Mouse (Mus musculus): ENCODE data around the gene Hist1h1c. TPM values are rescaled to one million over a fixed set of nuclear protein-coding genes. Genes with fewer than 3 reads are reported as not detected.
A peak's percentile ranks its signal among the peaks of the same experiment; 100 is the strongest.
"Not testable (repeated sequence)": the region's sequence is repeated elsewhere in the genome, so short reads cannot be mapped to it uniquely, and the experiment has no call there.

The Hist1h1c gene
- total and polyA plus RNA-seq, 3 experiments: 55.5 to 185 (median 147) TPM

- Histone ChIP-seq H3K9ac (ENCODE audit: low read depth, low read length) (no peak overlapping the region), H3K36me3 (ENCODE audit: control insufficient read depth, insufficient read depth, low read length) (no peaks in the 10 kb centered on the region), H3K27ac (no peak overlapping the region), H3K4me3 (no peak overlapping the region), H3K27me3 (ENCODE audit: control insufficient read depth, insufficient read depth, low read length) (no peaks in the 10 kb centered on the region), H3K4me1 (ENCODE audit: control insufficient read depth, insufficient read depth, low read length) (peaks cover 1% of the 10 kb centered on the region; the same call in 1 of the 2 replicates), H3K79me2 (replicated peaks; ENCODE audit: control insufficient read depth, insufficient read depth, low read length) (no peaks in the 10 kb centered on the region)
- DNase-seq: no peak
- TF ChIP-seq CTCF (IDR thresholded peaks at IDR 0.05): no peak
- no peak for TF ChIP-seq POLR2A (IDR thresholded peaks at IDR 0.05; ENCODE audit: insufficient read depth, low read depth, low read length)
- TF ChIP-seq EP300 (IDR thresholded peaks at IDR 0.05; ENCODE audit: insufficient read depth, low read depth, low read length): no peak
- intact Hi-C loops (cut with DNase I): loop anchor here (10.0 kb wide), 1 partner anchor 404 kb away; the partner anchor contains the start of gene Zfp322a
- WGBS: 29% methylated on average over 5 of the region's 5 CpGs
Observed at GRCm38 (mm10) chr13:23768834-23769397, 30.3 kb downstream of the Hist1h1c start.

- intact Hi-C loops (cut with DNase I): loop anchor here (10.0 kb wide), 1 partner anchor 405 kb away; the partner anchor contains the start of gene Zfp322a
- H3K27ac ChIP-seq; H3K27me3 ChIP-seq (ENCODE audit: control insufficient read depth, insufficient read depth, low read length); H3K36me3 ChIP-seq (ENCODE audit: control insufficient read depth, insufficient read depth, low read length); H3K79me2 ChIP-seq (replicated peaks; ENCODE audit: control insufficient read depth, insufficient read depth, low read length); H3K4me1 ChIP-seq (ENCODE audit: control insufficient read depth, insufficient read depth, low read length); H3K9ac ChIP-seq (ENCODE audit: low read depth, low read length); H3K4me3 ChIP-seq; DNase-seq: not testable (repeated sequence)
- WGBS: 93% methylated on average over 2 of the region's 2 CpGs
Observed at GRCm38 (mm10) chr13:23769613-23770012, 31.0 kb downstream of the Hist1h1c start, which contains the start of gene Trim38. Gene Trim38 (plus strand): TSS chr13:23769913.

GRCm38 (mm10) chr13:23772561-23773313, 34.1 kb downstream of the Hist1h1c start:
- DNase-seq: peak; percentile 24 to 37
- Histone ChIP-seq H3K79me2 (replicated peaks; ENCODE audit: control insufficient read depth, insufficient read depth, low read length) (no peaks in the 10 kb centered on the region), H3K4me1 (ENCODE audit: control insufficient read depth, insufficient read depth, low read length) (peaks cover 1% of the 10 kb centered on the region; the same call in 1 of the 2 replicates), H3K27ac (no peak overlapping the region), H3K4me3 (no peak overlapping the region), H3K9ac (ENCODE audit: low read depth, low read length) (no peak overlapping the region), H3K27me3 (ENCODE audit: control insufficient read depth, insufficient read depth, low read length) (no peaks in the 10 kb centered on the region), H3K36me3 (ENCODE audit: control insufficient read depth, insufficient read depth, low read length) (no peaks in the 10 kb centered on the region)
- 13% methylated on average over 21 of the region's 21 CpGs for WGBS
- intact Hi-C loops (cut with DNase I): no loop called here
- TF ChIP-seq POLR2A (IDR thresholded peaks at IDR 0.05; ENCODE audit: insufficient read depth, low read depth, low read length): no peak
- TF ChIP-seq CTCF (IDR thresholded peaks at IDR 0.05): no peak
- TF ChIP-seq EP300 (IDR thresholded peaks at IDR 0.05; ENCODE audit: insufficient read depth, low read depth, low read length): no peak

- Histone ChIP-seq H3K27me3 (ENCODE audit: control insufficient read depth, insufficient read depth, low read length) (no peaks in the 10 kb centered on the region), H3K4me1 (ENCODE audit: control insufficient read depth, insufficient read depth, low read length) (no peaks in the 10 kb centered on the region), H3K79me2 (replicated peaks; ENCODE audit: control insufficient read depth, insufficient read depth, low read length) (no peaks in the 10 kb centered on the region), H3K27ac (no peak overlapping the region), H3K36me3 (ENCODE audit: control insufficient read depth, insufficient read depth, low read length) (no peaks in the 10 kb centered on the region), H3K4me3 (no peak overlapping the region), H3K9ac (ENCODE audit: low read depth, low read length) (no peak overlapping the region)
- TF ChIP-seq CTCF (IDR thresholded peaks at IDR 0.05) (no peak), POLR2A (IDR thresholded peaks at IDR 0.05; ENCODE audit: insufficient read depth, low read depth, low read length) (no peak), EP300 (IDR thresholded peaks at IDR 0.05; ENCODE audit: insufficient read depth, low read depth, low read length) (no peak)
- intact Hi-C loops (cut with DNase I): no loop called here
- WGBS: 90% methylated on average over 7 of the region's 7 CpGs
- no peak for DNase-seq
Observed at GRCm38 (mm10) chr13:23778339-23778738, 39.7 kb downstream of the Hist1h1c start.

- Histone ChIP-seq H3K27ac (no peak overlapping the region), H3K4me1 (ENCODE audit: control insufficient read depth, insufficient read depth, low read length) (no peaks in the 10 kb centered on the region), H3K36me3 (ENCODE audit: control insufficient read depth, insufficient read depth, low read length) (no peaks in the 10 kb centered on the region), H3K27me3 (ENCODE audit: control insufficient read depth, insufficient read depth, low read length) (no peaks in the 10 kb centered on the region), H3K79me2 (replicated peaks; ENCODE audit: control insufficient read depth, insufficient read depth, low read length) (no peaks in the 10 kb centered on the region), H3K9ac (ENCODE audit: low read depth, low read length) (no peak overlapping the region), H3K4me3 (no peak overlapping the region)
- no peak for DNase-seq
- intact Hi-C loops (cut with DNase I): no loop called here
- TF ChIP-seq POLR2A (IDR thresholded peaks at IDR 0.05; ENCODE audit: insufficient read depth, low read depth, low read length): no peak
- TF ChIP-seq CTCF (IDR thresholded peaks at IDR 0.05): no peak
- no peak for TF ChIP-seq EP300 (IDR thresholded peaks at IDR 0.05; ENCODE audit: insufficient read depth, low read depth, low read length)
- WGBS: 72% methylated on average over 4 of the region's 4 CpGs
Observed at GRCm38 (mm10) chr13:23779025-23779424, 40.4 kb downstream of the Hist1h1c start.

Small RNA genes lying within 50 kb of the gene (microRNA-seq; reads per million reads assigned to microRNA genes)
- gene Gm44314 (0 reads per million in 2 experiments), gene Gm44484 (0 reads per million in 2 experiments)

Other genes starting within 250 kb of the Hist1h1c start
Only the 30 nearest of the 37 such genes appear.
- gene Hist1h3f, start 194.8 kb upstream of the Hist1h1c start, total RNA-seq (2021): 1 to 10 TPM; 5.1 to 5.5 TPM
- 0.94 and 1.1 TPM in 2 replicates for gene Hist1h3f, start 194.8 kb upstream of the Hist1h1c start, polyA plus RNA-seq (2012; rRNA removed)
- 10 to 100 TPM; 14.7 to 19.6 TPM for gene Hist1h4f, start 187.2 kb upstream of the Hist1h1c start, total RNA-seq (2021)
- gene Hist1h4f, start 187.2 kb upstream of the Hist1h1c start, polyA plus RNA-seq (2012; rRNA removed): 0.88 TPM in 1 of 2 replicates, not detected in the other
- gene Hist1h1d, start 185.5 kb upstream of the Hist1h1c start, total RNA-seq (2021): under 1 TPM; 0.86 to 0.91 TPM
- 0.04 and 0.09 TPM in 2 replicates for gene Hist1h1d, start 185.5 kb upstream of the Hist1h1c start, polyA plus RNA-seq (2012; rRNA removed)
- 10 to 100 TPM; 14.0 to 14.6 TPM for gene Hist1h3e, start 176.4 kb upstream of the Hist1h1c start, total RNA-seq (2021)
- gene Hist1h3e, start 176.4 kb upstream of the Hist1h1c start, polyA plus RNA-seq (2012; rRNA removed): 1.8 and 2.0 TPM in 2 replicates
- 1 to 10 TPM; 1.8 to 2.8 TPM for gene Hist1h2ae, start 167.6 kb upstream of the Hist1h1c start, total RNA-seq (2021)
- 0.49 and 0.50 TPM in 2 replicates for gene Hist1h2ae, start 167.6 kb upstream of the Hist1h1c start, polyA plus RNA-seq (2012; rRNA removed)
- 10 to 100 TPM; 16.4 to 19.5 TPM for gene Hist1h2bg, start 167.4 kb upstream of the Hist1h1c start, total RNA-seq (2021)
- gene Hist1h2bg, start 167.4 kb upstream of the Hist1h1c start, polyA plus RNA-seq (2012; rRNA removed): 3.3 TPM in 2 replicates
- gene Hist1h2bf, start 164.6 kb upstream of the Hist1h1c start, total RNA-seq (2021): 1 to 10 TPM; 5.2 to 8.4 TPM
- 1.00 TPM in 1 of 2 replicates, not detected in the other for gene Hist1h2bf, start 164.6 kb upstream of the Hist1h1c start, polyA plus RNA-seq (2012; rRNA removed)
- gene Hist1h2ad, start 164.4 kb upstream of the Hist1h1c start, total RNA-seq (2021): 1 to 10 TPM; 1.4 to 2.8 TPM
- 0.61 TPM in 1 of 2 replicates, not detected in the other for gene Hist1h2ad, start 164.4 kb upstream of the Hist1h1c start, polyA plus RNA-seq (2012; rRNA removed)
- 1 to 10 TPM; 1.5 to 2.3 TPM for gene Hist1h3d, start 163.0 kb upstream of the Hist1h1c start, total RNA-seq (2021)
- 1.1 and 1.6 TPM in 2 replicates for gene Hist1h3d, start 163.0 kb upstream of the Hist1h1c start, polyA plus RNA-seq (2012; rRNA removed)
- gene Hist1h4d, start 157.2 kb upstream of the Hist1h1c start, total RNA-seq (2021): 10 to 100 TPM; 47.3 to 51.7 TPM
- gene Hist1h4d, start 157.2 kb upstream of the Hist1h1c start, polyA plus RNA-seq (2012; rRNA removed): 1.7 and 2.5 TPM in 2 replicates
- gene Hist1h2be, start 117.7 kb upstream of the Hist1h1c start, total RNA-seq (2021): 1 to 10 TPM; 8.8 to 9.8 TPM
- gene Hist1h2be, start 117.7 kb upstream of the Hist1h1c start, polyA plus RNA-seq (2012; rRNA removed): 2.4 and 4.9 TPM in 2 replicates
- 10 to 100 TPM; 20.4 to 28.8 TPM for gene Hist1h1e, start 116.2 kb upstream of the Hist1h1c start, total RNA-seq (2021)
- gene Hist1h1e, start 116.2 kb upstream of the Hist1h1c start, polyA plus RNA-seq (2012; rRNA removed): 1.3 and 3.2 TPM in 2 replicates
- gene Hist1h2ac, start 54.9 kb upstream of the Hist1h1c start, total RNA-seq (2021): 1 to 10 TPM; 1.3 to 1.6 TPM
- gene Hist1h2ac, start 54.9 kb upstream of the Hist1h1c start, polyA plus RNA-seq (2012; rRNA removed): 0.57 and 0.76 TPM in 2 replicates
- gene Hist1h2bc, start 54.6 kb upstream of the Hist1h1c start, total RNA-seq (2021): 10 to 100 TPM; 73.4 to 78.7 TPM
- 119 and 135 TPM in 2 replicates for gene Hist1h2bc, start 54.6 kb upstream of the Hist1h1c start, polyA plus RNA-seq (2012; rRNA removed)
- not detected for gene Hist1h1t, start 43.0 kb upstream of the Hist1h1c start, total RNA-seq (2021)
- gene Hist1h1t, start 43.0 kb upstream of the Hist1h1c start, polyA plus RNA-seq (2012; rRNA removed): not detected in 2 replicates
- 10 to 100 TPM; 42.3 to 45.8 TPM for gene Hist1h4c, start 40.4 kb upstream of the Hist1h1c start, total RNA-seq (2021)
- gene Hist1h4c, start 40.4 kb upstream of the Hist1h1c start, polyA plus RNA-seq (2012; rRNA removed): 1.5 and 3.2 TPM in 2 replicates
- 10 to 100 TPM; 58.9 to 62.8 TPM for gene Hfe, start 28.0 kb upstream of the Hist1h1c start, total RNA-seq (2021)
- 16.8 and 21.1 TPM in 2 replicates for gene Hfe, start 28.0 kb upstream of the Hist1h1c start, polyA plus RNA-seq (2012; rRNA removed)
- 1 to 10 TPM in 1 of 2 experiments, not detected in 1; 2.5 TPM for gene Hist1h3c, start 6.8 kb downstream of the Hist1h1c start, total RNA-seq (2021)
- 0.64 TPM in 1 of 2 replicates, not detected in the other for gene Hist1h3c, start 6.8 kb downstream of the Hist1h1c start, polyA plus RNA-seq (2012; rRNA removed)
- 1 to 10 TPM; 3.2 to 4.9 TPM for gene Hist1h2bb, start 7.9 kb downstream of the Hist1h1c start, total RNA-seq (2021)
- gene Hist1h2bb, start 7.9 kb downstream of the Hist1h1c start, polyA plus RNA-seq (2012; rRNA removed): 0.47 and 0.76 TPM in 2 replicates
- gene Hist1h2ab, start 12.3 kb downstream of the Hist1h1c start, total RNA-seq (2021): 1 to 10 TPM; 4.4 to 6.7 TPM
- gene Hist1h2ab, start 12.3 kb downstream of the Hist1h1c start, polyA plus RNA-seq (2012; rRNA removed): 0.51 TPM in 1 of 2 replicates, not detected in the other
- gene Hist1h3b, start 13.5 kb downstream of the Hist1h1c start, total RNA-seq (2021): 1 to 10 TPM; 6.4 to 8.0 TPM
- gene Hist1h3b, start 13.5 kb downstream of the Hist1h1c start, polyA plus RNA-seq (2012; rRNA removed): 1.7 TPM in 1 of 2 replicates, not detected in the other
- gene Hist1h4b, start 18.2 kb downstream of the Hist1h1c start, total RNA-seq (2021): 10 to 100 TPM in 1 of 2 experiments, 1 to 10 TPM in 1; 4.9 to 11.3 TPM
- 1.1 TPM in 1 of 2 replicates, not detected in the other for gene Hist1h4b, start 18.2 kb downstream of the Hist1h1c start, polyA plus RNA-seq (2012; rRNA removed)
- 1 to 10 TPM; 6.2 to 7.2 TPM for gene Hist1h4a, start 22.4 kb downstream of the Hist1h1c start, total RNA-seq (2021)
- 0.47 TPM in 1 of 2 replicates, not detected in the other for gene Hist1h4a, start 22.4 kb downstream of the Hist1h1c start, polyA plus RNA-seq (2012; rRNA removed)
- 1 to 10 TPM; 5.1 to 8.9 TPM for gene Hist1h3a, start 23.6 kb downstream of the Hist1h1c start, total RNA-seq (2021)
- gene Hist1h3a, start 23.6 kb downstream of the Hist1h1c start, polyA plus RNA-seq (2012; rRNA removed): not detected in 2 replicates
- gene Hist1h1a, start 24.9 kb downstream of the Hist1h1c start, total RNA-seq (2021): 1 to 10 TPM; 2.0 to 3.4 TPM
- gene Hist1h1a, start 24.9 kb downstream of the Hist1h1c start, polyA plus RNA-seq (2012; rRNA removed): 0.21 and 0.26 TPM in 2 replicates
- gene Trim38, start 31.1 kb downstream of the Hist1h1c start, total RNA-seq (2021): under 1 TPM in 1 of 2 experiments, not detected in 1; 0.11 TPM
- gene Trim38, start 31.1 kb downstream of the Hist1h1c start, polyA plus RNA-seq (2012; rRNA removed): 0.08 and 0.12 TPM in 2 replicates
- gene Slc17a2, start 68.2 kb downstream of the Hist1h1c start, total RNA-seq (2021): not detected
- 0.06 and 0.09 TPM in 2 replicates for gene Slc17a2, start 68.2 kb downstream of the Hist1h1c start, polyA plus RNA-seq (2012; rRNA removed)
- not detected for gene Slc17a3, start 100.6 kb downstream of the Hist1h1c start, total RNA-seq (2021)
- not detected in 2 replicates for gene Slc17a3, start 100.6 kb downstream of the Hist1h1c start, polyA plus RNA-seq (2012; rRNA removed)
- gene Slc17a1, start 128.9 kb downstream of the Hist1h1c start, total RNA-seq (2021): not detected
- not detected in 2 replicates for gene Slc17a1, start 128.9 kb downstream of the Hist1h1c start, polyA plus RNA-seq (2012; rRNA removed)
- gene Slc17a4, start 176.2 kb downstream of the Hist1h1c start, total RNA-seq (2021): not detected
- not detected in 2 replicates for gene Slc17a4, start 176.2 kb downstream of the Hist1h1c start, polyA plus RNA-seq (2012; rRNA removed)